Mouse (Mus musculus) gastrocnemius, adult 18-20 months (tissue): Measurements from ENCODE around the gene Epb41l1. TPM values are rescaled to one million over a fixed set of nuclear protein-coding genes. Genes with fewer than 3 reads are reported as not detected.

Experiments used
- DNase-seq: peaks from one replicate; pipeline ENCODE4 v3.0.0; 2021; ENCODE audit warnings: low spot score
- total RNA-seq, 2 experiments: library from RNA; stranded (reverse); gene quantifications; 2 replicates each; pipeline ENCODE4 v1.2.3; 2021

Gene Epb41l1
- total RNA-seq, 2 experiments from 2014 or later, result 4.6 to 4.8 TPM

GRCm38 (mm10) chr2:156423672-156424071, 3.0 kb downstream of the Epb41l1 start:
- no peak for DNase-seq

DNA sequence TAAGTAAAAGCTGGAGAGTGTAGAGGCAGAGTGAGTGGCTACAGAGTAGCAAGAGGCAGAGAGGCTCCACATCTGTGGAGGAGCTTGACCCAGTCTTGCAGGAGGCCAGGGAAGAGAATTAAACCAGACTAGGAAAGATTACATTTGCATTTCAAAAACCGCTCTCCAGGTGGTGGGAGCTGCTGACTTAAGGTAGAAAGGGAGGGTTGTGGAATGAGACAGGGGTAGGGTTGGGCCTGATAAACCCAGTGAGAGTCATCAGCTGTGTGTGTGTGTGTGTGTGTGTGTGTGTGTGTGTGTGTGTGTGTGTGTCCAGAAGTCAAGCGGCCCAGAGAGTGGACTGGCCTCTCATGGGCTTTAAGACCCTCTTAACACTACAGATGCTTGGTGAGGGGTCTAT, 4.9 kb downstream of the Epb41l1 start:
- DNase-seq, result no peak

DNA sequence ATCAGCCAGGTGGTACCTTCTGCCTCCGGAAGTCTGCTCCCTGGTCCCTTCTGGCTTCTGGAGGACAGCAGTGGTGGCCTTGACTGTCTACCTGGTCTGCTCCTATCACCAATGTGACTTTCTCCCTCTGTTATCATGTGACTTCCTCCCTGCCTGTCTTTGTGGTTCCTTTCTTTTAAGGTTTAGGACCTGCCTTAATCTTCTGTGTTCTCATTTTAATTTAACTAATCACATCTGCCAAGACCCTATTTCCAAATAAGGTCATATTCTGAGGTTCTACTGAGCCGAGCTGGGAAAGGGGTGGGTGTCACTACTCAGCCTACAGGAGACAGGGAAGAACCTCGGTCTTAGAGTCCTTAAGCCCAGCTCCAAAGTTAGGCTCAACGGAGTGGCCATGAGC, 5.4 kb downstream of the Epb41l1 start:
- DNase-seq, result no peak

- no peak for DNase-seq
Observed at GRCm38 (mm10) chr2:156429836-156430235, 9.1 kb downstream of the Epb41l1 start.

DNA sequence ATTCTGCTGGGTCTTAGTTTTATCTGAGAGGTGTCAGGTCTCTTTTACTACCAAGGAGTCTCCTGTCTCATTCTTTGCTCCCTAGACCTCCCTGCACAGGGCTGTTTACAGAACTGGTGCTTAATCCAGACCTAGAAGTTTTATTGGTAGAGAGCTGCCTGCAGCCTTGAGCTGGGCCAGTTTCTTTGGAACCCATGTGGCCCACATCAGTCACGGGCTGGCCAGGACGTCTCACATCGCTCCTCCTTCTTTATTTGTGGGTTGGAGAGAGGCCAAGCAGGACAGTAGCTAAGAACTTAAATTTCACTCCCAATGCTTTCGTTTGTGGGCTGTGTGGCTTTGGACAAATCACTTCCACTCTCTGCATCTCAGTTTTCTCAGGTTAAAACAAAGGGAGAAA, 9.6 kb downstream of the Epb41l1 start:
- peak; percentile 20 for DNase-seq

DNA sequence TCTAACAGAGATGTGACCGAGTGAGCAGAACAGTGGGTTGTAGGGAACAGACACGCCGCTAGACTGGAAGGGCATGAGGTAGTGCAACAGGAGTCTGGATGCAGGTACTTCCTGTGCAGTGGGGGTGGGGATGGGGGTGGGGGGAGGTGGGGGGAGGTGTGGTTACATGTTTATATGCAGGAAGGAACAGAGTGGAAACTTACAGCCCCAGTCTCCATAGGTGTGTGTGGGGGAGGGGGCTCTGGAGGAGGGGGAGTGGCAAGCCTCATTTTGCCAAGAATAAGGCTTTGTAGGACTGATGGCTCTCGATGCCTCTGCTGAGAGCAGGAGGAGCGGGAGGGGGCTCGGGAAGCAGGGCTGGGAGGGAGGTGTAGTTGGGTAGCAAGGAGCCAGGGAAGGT, 10.7 kb downstream of the Epb41l1 start:
- no peak for DNase-seq

GRCm38 (mm10) chr2:156432086-156432485, 11.4 kb downstream of the Epb41l1 start:
- DNase-seq, result no peak

GRCm38 (mm10) chr2:156432874-156433868, 12.5 kb downstream of the Epb41l1 start:
- DNase-seq, result no peak

- no peak for DNase-seq
Observed at GRCm38 (mm10) chr2:156437637-156438036, 16.9 kb downstream of the Epb41l1 start.

DNA sequence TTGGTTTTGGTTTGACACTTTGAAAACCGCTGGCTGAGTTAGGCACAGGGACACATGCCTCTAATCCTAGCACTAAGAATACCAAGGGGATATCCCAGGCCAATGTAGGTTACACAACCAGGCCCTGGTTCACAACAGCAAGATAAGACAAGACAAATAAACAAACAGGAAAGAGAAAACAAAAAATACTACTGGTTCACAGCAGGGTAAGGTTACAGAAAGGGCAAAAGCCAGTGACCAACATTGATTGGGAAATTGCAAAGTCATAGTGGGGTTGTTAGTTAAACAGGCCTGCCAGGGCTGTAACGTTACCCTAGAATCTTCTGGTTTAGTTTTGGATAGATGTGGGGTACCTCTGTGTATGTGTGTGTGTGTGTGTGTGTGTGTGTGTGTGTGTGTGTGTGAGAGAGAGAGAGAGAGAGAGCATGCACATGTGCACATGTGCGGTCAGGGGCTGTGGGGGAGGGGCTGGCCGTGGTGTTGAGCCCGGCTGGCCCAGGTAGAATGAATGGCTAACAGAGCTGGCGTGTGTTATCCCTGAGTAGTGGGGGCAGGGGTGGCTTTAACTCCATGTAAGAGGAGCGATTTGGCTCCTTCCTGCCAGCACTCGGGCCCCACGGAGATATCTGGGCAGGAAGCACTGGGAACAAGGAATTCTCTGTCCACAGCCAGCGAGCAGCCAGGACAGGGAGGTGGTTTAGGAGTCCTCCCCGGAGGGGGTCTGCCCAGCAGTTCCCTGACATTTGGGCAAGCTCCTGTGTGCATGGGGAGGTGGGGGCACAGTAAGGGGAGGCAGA, 19.2 kb downstream of the Epb41l1 start:
- no peak for DNase-seq

GRCm38 (mm10) chr2:156441909-156442308, 21.2 kb downstream of the Epb41l1 start:
- no peak for DNase-seq

- DNase-seq, result no peak
Observed at GRCm38 (mm10) chr2:156443323-156443722, 22.6 kb downstream of the Epb41l1 start.

- peak; percentile 20 for DNase-seq
Observed at GRCm38 (mm10) chr2:156446489-156447035, 25.9 kb downstream of the Epb41l1 start.

GRCm38 (mm10) chr2:156447413-156448295, 26.9 kb downstream of the Epb41l1 start:
- DNase-seq, result no peak

DNA sequence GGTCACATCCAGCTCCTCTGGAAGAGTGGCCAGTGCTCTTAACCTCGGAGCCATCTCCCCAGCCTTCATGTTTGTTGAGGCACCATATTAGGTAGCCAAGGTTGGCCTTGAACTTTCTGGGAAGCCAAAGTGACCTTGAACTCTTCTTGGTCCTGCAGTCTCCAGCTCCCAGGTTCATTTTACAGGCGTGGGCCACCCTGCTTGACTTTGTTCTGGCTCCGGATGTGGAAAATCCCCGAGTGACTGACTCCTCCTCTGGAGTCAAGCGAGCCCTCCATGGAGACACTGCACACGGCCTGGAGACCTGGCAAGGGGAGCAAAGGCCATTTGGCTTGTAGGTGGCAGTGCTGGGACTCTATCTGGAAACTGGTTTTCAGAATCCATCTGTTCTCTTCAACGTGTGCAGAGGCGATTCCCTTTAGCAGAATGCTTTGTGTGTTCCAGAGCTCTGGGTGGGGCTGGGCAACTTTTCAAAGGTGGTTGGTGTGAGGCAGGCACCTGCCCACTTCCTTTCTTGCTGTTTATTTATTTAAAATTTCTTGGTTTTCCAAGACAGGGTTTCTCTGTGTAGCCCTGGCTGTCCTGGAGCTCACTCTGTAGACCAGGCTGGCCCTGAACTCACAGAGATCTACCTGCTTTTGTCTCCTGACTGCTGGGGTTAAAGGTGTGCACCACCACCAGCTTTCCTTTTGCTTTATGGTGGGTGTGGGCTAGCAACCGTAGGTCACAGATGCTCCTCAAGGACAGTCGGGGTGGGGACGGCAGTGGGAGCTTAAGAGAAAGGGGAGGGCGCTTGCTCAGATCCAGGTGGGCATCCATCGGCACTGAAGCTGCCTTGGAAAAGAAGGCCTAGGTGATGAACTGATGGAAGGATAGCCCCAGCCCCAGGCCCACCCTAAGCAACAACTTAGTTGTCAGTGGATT, 30.8 kb downstream of the Epb41l1 start:
- DNase-seq, result no peak

- DNase-seq, result no peak
Observed at GRCm38 (mm10) chr2:156452149-156452536, 31.4 kb downstream of the Epb41l1 start.

DNA sequence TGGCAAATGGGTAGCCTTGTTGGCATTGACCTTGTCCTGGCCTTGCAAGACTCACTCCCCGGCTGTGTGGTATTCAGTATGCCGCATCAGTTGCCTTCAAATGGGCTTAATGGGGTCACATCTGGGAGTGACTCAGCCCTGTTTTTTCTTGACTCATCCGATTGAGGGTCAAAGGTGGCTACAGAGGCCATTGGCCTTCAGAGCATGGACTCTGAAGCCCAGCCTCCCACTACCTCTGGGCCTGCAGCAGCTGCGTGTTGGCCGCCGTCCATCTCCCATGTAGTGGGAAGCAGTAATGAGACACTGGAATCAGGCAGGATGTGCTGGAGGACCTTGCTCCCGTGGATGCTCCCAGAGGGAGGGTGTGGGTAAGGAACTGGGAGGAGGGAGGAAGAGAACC, 33.1 kb downstream of the Epb41l1 start:
- peak; percentile 53 for DNase-seq

DNA sequence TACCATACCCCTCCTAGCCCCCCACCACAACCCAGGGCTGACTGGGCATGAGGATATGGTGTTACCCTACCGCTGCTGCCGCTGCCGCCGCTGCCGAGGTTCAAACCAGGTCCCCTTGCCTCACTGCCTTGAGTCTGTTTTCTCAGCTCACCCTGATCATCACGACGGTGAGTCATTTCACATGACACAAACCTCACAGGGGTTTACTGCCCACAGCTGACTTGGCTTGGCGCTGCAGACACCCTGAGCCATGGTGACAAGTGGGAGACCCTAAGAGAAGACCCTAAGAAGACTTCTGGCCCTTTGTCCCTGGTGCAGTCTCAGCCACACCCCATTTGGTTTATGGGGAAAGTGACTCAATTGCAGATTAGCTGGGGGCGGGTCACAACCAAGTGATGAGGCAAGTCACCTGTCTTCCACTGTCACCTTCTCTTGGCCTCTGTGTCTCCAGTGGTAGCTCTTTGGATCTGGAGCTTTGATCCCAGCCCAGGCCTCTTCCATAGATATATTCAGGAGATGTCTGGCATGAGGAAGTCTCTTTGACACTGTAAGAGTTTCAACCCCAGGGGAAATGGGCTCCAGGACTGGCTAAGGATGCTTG, 34.9 kb downstream of the Epb41l1 start:
- no peak for DNase-seq
